Mouse (Mus musculus) small intestine, adult 2 months (tissue): Measurements from ENCODE around the gene Manba. TPM values are rescaled to one million over a fixed set of nuclear protein-coding genes. Genes with fewer than 3 reads are reported as not detected.
"Not testable (repeated sequence)": the region's sequence is repeated elsewhere in the genome, so short reads cannot be mapped to it uniquely, and the experiment has no call there.

Source experiments
- H3K27ac ChIP-seq: fragments of 200-500 bp; 2 replicates; pipeline ENCODE4 v1.5.1; 2012; ENCODE audit warnings: low read depth, low read length, control low read depth, inconsistent platforms; ENCODE audit not compliant: insufficient read depth
- H3K27me3 ChIP-seq: fragments of 200-500 bp; 2 replicates; pipeline ENCODE4 v1.6.1; 2012; ENCODE audit warnings: mild to moderate bottlenecking, moderate library complexity, low read length, inconsistent platforms; ENCODE audit not compliant: control insufficient read depth, insufficient read depth
- H3K36me3 ChIP-seq: fragments of 200-500 bp; 2 replicates; pipeline ENCODE4 v1.6.1; 2012; ENCODE audit warnings: mild to moderate bottlenecking, low read length, control low read depth, inconsistent platforms; ENCODE audit not compliant: control insufficient read depth, insufficient read depth
- H3K4me1 ChIP-seq: fragments of 200-500 bp; 2 replicates; pipeline ENCODE4 v1.6.1; 2012; ENCODE audit warnings: low read length, inconsistent platforms, mixed read lengths; ENCODE audit not compliant: control insufficient read depth, insufficient read depth, insufficient read length
- H3K4me3 ChIP-seq: fragments of 200-500 bp; 2 replicates; pipeline ENCODE4 v1.5.1; 2012; ENCODE audit warnings: low read depth, mild to moderate bottlenecking, control low read depth, inconsistent platforms, low read length, moderate library complexity
- CTCF ChIP-seq: fragments of 200-500 bp; IDR thresholded peaks from 2 replicates; pipeline ENCODE4 v1.5.1; 2012; ENCODE audit warnings: low read depth, mild to moderate bottlenecking, control low read depth, inconsistent platforms, low read length, moderate library complexity, mixed read lengths; ENCODE audit not compliant: insufficient replicate concordance, insufficient read length; ENCODE audit errors: extremely low read depth
- POLR2A ChIP-seq: fragments of 200-500 bp; IDR thresholded peaks from 2 replicates; pipeline ENCODE4 v1.6.1; 2012; ENCODE audit warnings: low read depth, mild to moderate bottlenecking, control low read depth, inconsistent platforms, low read length, moderate library complexity
- WGBS: fragments of 180-500 bp; shearing (Covaris S2); methylation state at CpG from one replicate; pipeline ENCODE4 v1.1.7; 2018; 5-methylcytosine and 5-hydroxymethylcytosine counted together
- polyA plus RNA-seq: library from polyadenylated mRNA; depleted of rRNA; stranded (reverse); fragments of >200 nt; gene quantifications from 2 replicates; pipeline ENCODE4 v1.2.3, GENCODE M21; 2012

Gene Manba
- polyA plus RNA-seq, 1 experiment: 2.6 TPM

GRCm38 (mm10) chr3:135522618-135523355 is 37.4 kb downstream of the Manba start:
- H3K4me3 ChIP-seq: no peak overlapping the region
- TF ChIP-seq CTCF: no peak
- no peak for TF ChIP-seq POLR2A
- H3K27me3 ChIP-seq: no peaks in the 10 kb centered on the region
- peaks cover 10% of the 10 kb centered on the region for H3K36me3 ChIP-seq
- H3K27ac ChIP-seq: no peak overlapping the region
- H3K4me1 ChIP-seq: no peaks in the 10 kb centered on the region; the same call in 1 of the 2 replicates
- 72% methylated on average over 16 of the region's 16 CpGs for WGBS

DNA sequence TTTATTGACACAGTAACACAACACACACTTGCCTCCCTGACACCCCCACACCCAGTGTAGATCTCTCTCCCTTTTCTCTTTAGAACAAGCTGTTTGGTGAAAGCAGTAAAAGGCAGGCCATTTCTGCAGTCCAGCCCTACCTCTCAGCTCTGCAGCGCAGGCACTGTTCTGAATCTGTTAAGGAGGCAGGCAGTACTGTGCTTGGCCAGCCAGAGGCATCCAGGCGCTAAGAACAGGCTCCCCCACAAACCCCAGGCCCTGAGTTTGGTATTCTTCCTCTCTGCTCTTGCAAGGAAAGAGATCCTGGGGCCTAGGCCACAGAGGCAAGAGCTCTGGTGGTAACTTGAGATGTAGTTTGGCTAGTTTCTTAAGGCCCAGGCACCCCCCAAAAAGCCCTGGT is 39.5 kb downstream of the Manba start:
- H3K27ac ChIP-seq, H3K27me3 ChIP-seq, H3K4me1 ChIP-seq, H3K4me3 ChIP-seq, H3K36me3 ChIP-seq: not testable (repeated sequence)
- WGBS: 94% methylated on average over 2 of the region's 2 CpGs

DNA sequence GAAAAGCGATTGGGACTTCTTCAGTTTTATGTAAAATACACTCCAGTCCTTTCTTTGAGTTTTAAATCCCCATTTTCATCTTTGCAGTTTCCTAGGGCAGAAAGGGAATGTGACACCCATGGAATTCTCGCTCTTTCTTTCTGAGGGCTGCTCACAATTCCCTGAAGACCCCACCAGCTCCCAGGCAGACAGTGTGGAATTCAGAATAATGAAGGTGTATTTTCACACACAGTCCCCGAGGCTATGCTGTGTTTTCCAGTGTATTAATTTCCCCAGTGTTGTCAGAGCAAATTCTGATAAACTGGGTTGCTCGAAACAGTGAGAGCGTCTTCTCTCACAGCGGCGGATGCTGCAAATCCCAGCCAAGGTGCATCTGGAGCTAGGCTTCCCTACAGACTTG is 44.3 kb downstream of the Manba start:
- Histone ChIP-seq H3K27ac (no peak overlapping the region), H3K27me3 (no peaks in the 10 kb centered on the region), H3K36me3 (peaks cover 3% of the 10 kb centered on the region; the same call in 1 of the 2 replicates), H3K4me3 (no peak overlapping the region), H3K4me1 (no peaks in the 10 kb centered on the region)
- TF ChIP-seq CTCF: no peak
- no peak for TF ChIP-seq POLR2A
- WGBS: 92% methylated on average over 7 of the region's 7 CpGs

DNA sequence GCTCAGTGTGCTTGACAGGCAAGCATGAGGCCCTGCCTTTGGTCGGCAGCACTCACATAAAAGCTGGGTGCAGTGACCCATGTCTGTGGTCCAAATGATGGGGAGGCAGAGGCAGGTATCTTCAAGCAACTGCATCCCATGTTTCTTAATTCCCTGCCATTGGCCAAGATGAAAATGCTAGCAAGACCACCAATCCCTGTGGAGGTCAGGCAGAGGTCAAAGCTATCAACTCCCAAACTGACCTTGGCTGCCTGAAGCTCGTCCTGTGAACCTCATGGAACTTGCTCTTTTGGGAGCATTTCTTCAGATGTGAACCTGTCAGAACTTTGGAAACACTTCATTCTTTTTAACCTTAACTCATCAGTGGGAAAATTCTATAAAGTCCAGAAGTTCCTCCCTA is 46.4 kb downstream of the Manba start:
- 81% methylated on average over 2 of the region's 2 CpGs for WGBS
- Histone ChIP-seq H3K27me3 (no peaks in the 10 kb centered on the region), H3K4me1 (no peaks in the 10 kb centered on the region), H3K27ac (no peak overlapping the region), H3K36me3 (no peaks in the 10 kb centered on the region), H3K4me3 (no peak overlapping the region)
- TF ChIP-seq POLR2A: no peak
- no peak for TF ChIP-seq CTCF

DNA sequence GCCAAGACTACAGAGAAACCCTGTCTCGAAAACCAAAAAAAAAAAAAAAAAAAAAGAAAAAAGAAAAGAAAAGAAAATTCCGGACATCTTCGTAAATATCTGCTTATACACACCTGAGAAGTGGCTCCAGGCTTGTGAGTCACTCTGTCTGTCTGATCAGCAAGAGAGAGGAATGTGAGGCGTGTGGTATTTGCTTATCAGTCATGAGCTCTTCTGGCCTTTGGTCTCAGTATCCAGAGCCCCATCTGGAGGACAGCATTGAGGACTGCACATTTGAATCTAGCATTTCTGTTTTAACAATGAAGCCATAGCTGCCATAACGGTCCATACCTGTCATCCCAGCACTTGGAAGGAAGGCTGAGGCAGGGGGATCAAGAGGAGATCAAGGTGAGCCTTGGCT is 48.7 kb downstream of the Manba start:
- no peaks in the 10 kb centered on the region for H3K4me1 ChIP-seq
- 57% methylated on average over 4 of the region's 5 CpGs for WGBS

DNA sequence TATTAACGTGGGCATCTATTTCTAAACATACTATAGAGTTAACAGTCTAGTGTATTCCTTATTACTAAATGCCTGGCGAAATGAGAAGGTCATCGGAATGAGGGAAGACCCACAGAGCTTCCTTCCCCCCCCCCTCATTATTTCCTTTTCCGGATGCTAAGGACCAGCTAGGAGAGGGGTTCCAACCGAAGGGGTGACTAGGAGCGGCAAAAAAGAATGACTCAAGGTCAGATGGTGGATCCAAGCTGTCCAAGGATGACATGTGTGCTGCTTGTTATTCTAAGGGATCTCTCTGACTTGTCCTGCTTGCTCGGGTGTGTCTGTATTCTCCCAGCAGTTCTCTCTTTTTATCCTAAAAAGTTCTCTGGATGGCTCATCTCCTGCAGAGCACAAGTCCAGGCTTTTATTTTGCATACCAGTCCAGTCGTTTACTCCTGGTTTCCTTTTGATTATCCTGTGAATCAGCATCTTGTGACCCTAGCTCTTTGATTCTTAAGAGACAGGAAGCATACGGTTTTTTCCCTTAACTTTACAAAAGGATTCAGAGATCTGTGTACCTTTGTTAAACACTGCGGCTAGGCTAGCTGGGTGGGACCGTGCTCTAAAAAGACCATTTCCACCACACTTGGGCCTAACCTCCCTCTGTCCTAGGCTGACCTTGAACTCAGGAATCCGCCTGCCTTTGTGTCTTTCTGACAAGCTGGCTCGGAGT is 61.0 kb downstream of the Manba start:
- no peak overlapping the region for H3K27ac ChIP-seq
- peaks cover 14% of the 10 kb centered on the region for H3K36me3 ChIP-seq
- no peaks in the 10 kb centered on the region for H3K4me1 ChIP-seq
- no peaks in the 10 kb centered on the region for H3K27me3 ChIP-seq
- 78% methylated on average over 13 of the region's 13 CpGs for WGBS
- TF ChIP-seq CTCF (no peak), POLR2A (no peak)
- no peak overlapping the region for H3K4me3 ChIP-seq

More for the DNA sequence above, 48.7 kb downstream of the Manba start:
- H3K27ac ChIP-seq: no peak overlapping the region
- TF ChIP-seq POLR2A (no peak), CTCF (no peak)
- H3K36me3 ChIP-seq: no peaks in the 10 kb centered on the region
- no peak overlapping the region for H3K4me3 ChIP-seq
- no peaks in the 10 kb centered on the region for H3K27me3 ChIP-seq

DNA sequence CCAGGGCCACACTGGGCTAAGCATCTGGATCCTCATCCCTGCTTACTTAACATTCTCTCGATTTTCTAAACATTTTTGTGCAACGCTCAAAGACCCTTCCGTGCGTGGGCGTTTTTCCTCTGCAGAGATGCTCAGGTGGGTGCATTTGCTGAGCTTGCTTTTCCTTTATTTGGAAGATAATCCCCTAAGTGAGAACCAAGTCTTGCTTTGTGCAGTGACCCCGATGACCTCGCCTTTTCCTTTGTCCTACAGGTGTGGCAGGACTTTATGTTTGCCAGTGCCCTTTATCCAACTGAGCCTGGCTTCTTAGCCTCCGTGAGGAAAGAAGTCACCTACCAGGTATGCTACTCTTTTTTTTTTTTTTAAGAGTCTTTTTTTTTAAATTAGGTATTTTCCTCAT is 61.9 kb downstream of the Manba start:
- peaks cover 16% of the 10 kb centered on the region for H3K36me3 ChIP-seq
- 87% methylated on average over 8 of the region's 8 CpGs for WGBS
- TF ChIP-seq CTCF: no peak
- TF ChIP-seq POLR2A: no peak

GRCm38 (mm10) chr3:135552874-135553273 is 67.5 kb downstream of the Manba start:
- WGBS: 82% methylated on average over 5 of the region's 5 CpGs
- H3K27ac ChIP-seq: no peak overlapping the region
- peaks cover 19% of the 10 kb centered on the region for H3K36me3 ChIP-seq
- no peak overlapping the region for H3K4me3 ChIP-seq
- no peak for TF ChIP-seq CTCF
- no peak for TF ChIP-seq POLR2A
- H3K27me3 ChIP-seq: no peaks in the 10 kb centered on the region; the same call in 1 of the 2 replicates
- no peaks in the 10 kb centered on the region for H3K4me1 ChIP-seq

More for the DNA sequence above, 61.9 kb downstream of the Manba start:
- H3K27me3 ChIP-seq: no peaks in the 10 kb centered on the region
- no peak overlapping the region for H3K27ac ChIP-seq
- H3K4me3 ChIP-seq: no peak overlapping the region
- no peaks in the 10 kb centered on the region for H3K4me1 ChIP-seq
